Mouse (Mus musculus) urinary bladder, postnatal 14 days (tissue): ENCODE measurements around the gene Sval1.

Experiments
- DNase-seq: peaks from one replicate; pipeline ENCODE4 v3.0.0; 2021; ENCODE audit warnings: low spot score

Sval1 gene

DNA sequence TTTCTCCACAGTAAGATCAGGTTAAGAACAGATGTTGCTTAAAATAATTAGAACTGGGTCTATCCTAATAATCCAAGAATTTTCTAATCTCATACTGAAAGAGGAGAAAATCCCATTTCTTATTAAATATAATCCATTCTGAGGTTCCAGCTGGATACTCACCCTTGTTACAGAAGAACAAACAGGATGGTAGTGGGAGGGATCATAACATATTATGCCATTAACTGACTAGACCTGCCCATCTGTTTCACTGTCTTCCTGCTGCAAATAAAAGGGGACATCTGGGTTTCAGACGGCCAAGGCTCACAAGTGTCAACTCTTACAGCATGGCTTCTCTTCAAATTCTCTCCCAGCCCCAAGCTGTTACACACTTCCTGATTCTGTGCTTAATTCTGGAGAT, at the start of gene Sval1:
Gene Sval1, plus strand, starts transcription at position 301 of the 400 bp plus-strand sequence.
- no peak for DNase-seq

- no peak for DNase-seq
Observed at GRCm38 (mm10) chr6:41911625-41912024, 39.8 kb upstream of the Sval1 start.

DNA sequence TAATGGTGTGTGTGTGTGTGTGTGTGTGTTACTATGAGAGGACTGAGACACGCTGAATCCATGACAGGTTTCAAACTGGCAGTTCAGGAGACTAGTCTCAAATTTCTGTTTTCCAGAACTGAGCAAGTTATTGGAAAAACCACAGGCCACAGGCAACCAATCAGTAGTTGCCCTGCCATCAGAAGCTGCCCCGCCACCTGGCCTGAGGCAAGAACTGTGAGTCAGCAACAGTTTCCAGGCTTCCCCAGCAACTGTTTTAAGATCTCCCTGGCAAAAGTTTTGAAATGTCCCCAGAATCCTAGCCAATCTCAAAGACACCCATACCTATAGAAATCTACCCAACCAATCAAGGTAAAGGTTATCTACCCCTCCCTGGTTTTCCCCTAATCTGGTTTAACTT, 36.5 kb upstream of the Sval1 start:
- DNase-seq, result no peak

DNA sequence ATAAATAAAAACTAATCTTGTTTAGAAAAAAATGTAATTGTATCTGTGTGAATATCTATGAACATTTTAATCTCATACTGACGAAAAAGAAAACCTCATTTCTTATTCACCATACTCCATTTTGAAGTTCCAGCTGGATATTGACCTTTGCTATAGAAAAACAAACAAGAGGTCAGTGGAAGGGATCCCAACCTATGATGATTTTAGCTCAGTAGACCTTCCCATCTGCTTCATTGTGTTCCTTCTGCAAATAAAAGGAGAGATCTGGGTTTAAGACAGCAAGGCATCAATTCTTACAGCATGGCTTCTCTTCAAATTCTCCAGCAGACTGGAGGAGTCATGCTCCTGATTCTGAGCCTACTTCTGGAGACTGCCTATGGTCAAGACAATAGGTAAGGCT, 16.4 kb downstream of the Sval1 start, which contains the start of gene Sval3:
Gene Sval3, plus strand, starts transcription at position 301 of the 400 bp plus-strand sequence.
- no peak for DNase-seq
